Mouse (Mus musculus): ENCODE measurements around the gene BC028528. TPM values are rescaled to one million over a fixed set of nuclear protein-coding genes. Genes with fewer than 3 reads are reported as not detected.
"Not testable (repeated sequence)": the region's sequence is repeated elsewhere in the genome, so short reads cannot be mapped to it uniquely, and the experiment has no call there.

The BC028528 gene
- polyA plus RNA-seq, 1 experiment from 2014 or later, result 10.8 TPM

DNA sequence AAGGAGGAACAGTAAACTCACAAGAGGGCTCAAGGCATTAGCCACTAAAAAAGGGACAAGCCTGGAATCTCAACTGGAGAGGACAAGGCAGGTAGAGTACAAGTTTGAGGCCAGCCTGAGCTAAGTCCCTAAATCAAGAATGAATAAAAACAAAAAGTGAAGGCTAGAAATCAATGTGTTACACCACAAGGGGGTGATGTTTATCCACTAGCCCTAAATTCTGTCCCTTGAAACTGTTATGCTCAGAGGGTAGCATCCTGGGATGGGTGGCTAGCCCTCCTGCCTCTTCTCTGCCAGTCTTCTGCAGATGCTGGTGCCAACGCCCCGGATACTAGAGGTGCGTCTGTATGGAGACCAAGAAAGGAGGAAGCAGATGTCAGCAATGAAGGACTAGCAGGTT lies 31.5 kb downstream of the BC028528 start:
- Histone ChIP-seq H3K4me2 (ENCODE audit: low read depth) (no peak overlapping the region), H3K4me3 (ENCODE audit: low read depth, low read length) (no peak overlapping the region), H3K27me3 (ENCODE audit: control insufficient read depth, insufficient read depth, low read length) (no peaks in the 10 kb centered on the region), H3K9ac (ENCODE audit: low read length) (no peak overlapping the region), H3K4me1 (ENCODE audit: control insufficient read depth, insufficient read depth, low read length) (peaks cover 2% of the 10 kb centered on the region; the same call in 1 of the 2 replicates), H3K27ac (ENCODE audit: low read depth, low read length) (no peak overlapping the region), H3K36me3 (ENCODE audit: control insufficient read depth, insufficient read depth, low read length) (0 out of 2 replicates have a peak, but pooled peaks cover 2% of the 10 kb centered on the region), H3K9me3 (ENCODE audit: control insufficient read depth, low read length) (no peaks in the 10 kb centered on the region)
- DNase-seq (ENCODE audit: low spot score) (no peak), ATAC-seq (ENCODE audit: insufficient read depth, low FRiP score, low TSS enrichment) (no peak)
- WGBS, result 92% methylated on average over 3 of the region's 3 CpGs

DNA sequence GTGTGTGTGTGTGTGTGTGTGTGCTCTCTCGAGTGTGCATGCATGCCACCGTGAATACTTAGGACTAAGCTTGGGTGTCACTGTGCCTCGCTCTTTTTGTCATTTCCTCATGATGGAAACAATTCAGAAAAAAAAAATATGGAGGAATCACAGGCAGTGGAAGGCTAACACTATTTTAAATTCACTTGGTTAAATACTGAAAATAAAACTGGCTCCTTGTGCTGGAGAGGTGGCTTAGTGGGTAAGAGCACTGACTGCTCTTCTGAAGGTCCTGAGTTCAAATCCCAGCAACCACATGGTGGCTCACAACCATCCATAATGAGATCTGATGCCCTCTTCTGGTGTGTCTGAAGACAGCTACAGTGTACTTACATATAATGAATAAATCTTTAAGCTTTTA lies 33.5 kb downstream of the BC028528 start:
- H3K9ac ChIP-seq (ENCODE audit: low read length); DNase-seq (ENCODE audit: low spot score); H3K4me3 ChIP-seq (ENCODE audit: low read depth, low read length); ATAC-seq (ENCODE audit: insufficient read depth, low FRiP score, low TSS enrichment); H3K4me1 ChIP-seq (ENCODE audit: control insufficient read depth, insufficient read depth, low read length); H3K27me3 ChIP-seq (ENCODE audit: control insufficient read depth, insufficient read depth, low read length); H3K9me3 ChIP-seq (ENCODE audit: control insufficient read depth, low read length); H3K36me3 ChIP-seq (ENCODE audit: control insufficient read depth, insufficient read depth, low read length); H3K27ac ChIP-seq (ENCODE audit: low read depth, low read length); H3K4me2 ChIP-seq (ENCODE audit: low read depth): not testable (repeated sequence)
- WGBS, result 88% methylated on average over 3 of the region's 3 CpGs

DNA sequence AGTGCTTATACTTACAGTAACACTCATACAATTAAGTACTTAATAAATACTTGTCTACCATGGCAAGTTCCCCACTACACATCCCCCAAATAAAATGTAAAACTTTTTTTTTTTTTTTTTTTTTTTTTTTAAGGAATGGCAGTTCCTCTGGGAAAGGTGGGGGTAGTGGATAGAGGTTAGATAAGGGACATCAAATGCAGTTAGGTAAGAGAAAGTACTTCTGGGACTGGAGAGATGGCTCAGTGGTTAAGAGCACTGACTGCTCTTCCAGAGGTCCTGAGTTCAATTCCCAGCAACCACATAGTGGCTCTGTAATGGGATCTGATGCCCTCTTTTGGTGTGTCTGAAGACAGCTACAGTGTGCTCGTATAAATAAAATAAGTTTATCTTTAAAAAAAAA lies 34.8 kb downstream of the BC028528 start:
- WGBS, result 92% methylated on average over 1 of the region's 1 CpGs
- not testable (repeated sequence) for ATAC-seq (ENCODE audit: insufficient read depth, low FRiP score, low TSS enrichment); H3K27ac ChIP-seq (ENCODE audit: low read depth, low read length); DNase-seq (ENCODE audit: low spot score); H3K27me3 ChIP-seq (ENCODE audit: control insufficient read depth, insufficient read depth, low read length); H3K9ac ChIP-seq (ENCODE audit: low read length); H3K4me1 ChIP-seq (ENCODE audit: control insufficient read depth, insufficient read depth, low read length); H3K4me2 ChIP-seq (ENCODE audit: low read depth); H3K4me3 ChIP-seq (ENCODE audit: low read depth, low read length); H3K9me3 ChIP-seq (ENCODE audit: control insufficient read depth, low read length); H3K36me3 ChIP-seq (ENCODE audit: control insufficient read depth, insufficient read depth, low read length)

DNA sequence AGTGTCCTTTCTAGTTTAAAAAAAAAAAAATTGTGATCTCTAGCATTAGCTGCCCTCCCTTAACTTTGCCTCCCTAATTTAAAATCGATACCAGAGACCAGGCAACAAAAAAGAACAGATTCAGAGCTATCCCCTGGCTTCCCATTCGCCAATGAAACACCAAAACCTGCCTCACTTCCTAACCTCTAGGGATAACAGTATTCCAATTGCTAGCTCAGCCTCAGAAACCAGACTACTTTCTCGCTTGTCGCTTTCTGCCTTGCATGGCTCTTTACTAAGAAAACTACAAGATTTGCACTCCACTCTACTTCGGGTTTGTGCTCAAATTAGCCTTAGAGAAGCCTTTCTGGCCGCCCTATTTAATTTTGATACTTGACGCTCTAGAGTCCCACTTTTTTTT lies 35.7 kb downstream of the BC028528 start:
- Histone ChIP-seq H3K27ac (ENCODE audit: low read depth, low read length) (peak overlapping the region; percentile 21; the same call in 1 of the 2 replicates), H3K27me3 (ENCODE audit: control insufficient read depth, insufficient read depth, low read length) (no peaks in the 10 kb centered on the region), H3K9me3 (ENCODE audit: control insufficient read depth, low read length) (no peaks in the 10 kb centered on the region), H3K4me1 (ENCODE audit: control insufficient read depth, insufficient read depth, low read length) (peaks cover 7% of the 10 kb centered on the region; the same call in 1 of the 2 replicates), H3K36me3 (ENCODE audit: control insufficient read depth, insufficient read depth, low read length) (peaks cover 5% of the 10 kb centered on the region), H3K4me2 (ENCODE audit: low read depth) (peak overlapping the region; percentile 72), H3K9ac (ENCODE audit: low read length) (peak overlapping the region; percentile 79), H3K4me3 (ENCODE audit: low read depth, low read length) (peak overlapping the region; percentile 89)
- DNase-seq (ENCODE audit: low spot score), result no peak
- ATAC-seq (ENCODE audit: insufficient read depth, low FRiP score, low TSS enrichment), result 0 out of 2 replicates have a peak, but pooled peaks have one; percentile 9
- 30% methylated on average over 7 of the region's 7 CpGs for WGBS

DNA sequence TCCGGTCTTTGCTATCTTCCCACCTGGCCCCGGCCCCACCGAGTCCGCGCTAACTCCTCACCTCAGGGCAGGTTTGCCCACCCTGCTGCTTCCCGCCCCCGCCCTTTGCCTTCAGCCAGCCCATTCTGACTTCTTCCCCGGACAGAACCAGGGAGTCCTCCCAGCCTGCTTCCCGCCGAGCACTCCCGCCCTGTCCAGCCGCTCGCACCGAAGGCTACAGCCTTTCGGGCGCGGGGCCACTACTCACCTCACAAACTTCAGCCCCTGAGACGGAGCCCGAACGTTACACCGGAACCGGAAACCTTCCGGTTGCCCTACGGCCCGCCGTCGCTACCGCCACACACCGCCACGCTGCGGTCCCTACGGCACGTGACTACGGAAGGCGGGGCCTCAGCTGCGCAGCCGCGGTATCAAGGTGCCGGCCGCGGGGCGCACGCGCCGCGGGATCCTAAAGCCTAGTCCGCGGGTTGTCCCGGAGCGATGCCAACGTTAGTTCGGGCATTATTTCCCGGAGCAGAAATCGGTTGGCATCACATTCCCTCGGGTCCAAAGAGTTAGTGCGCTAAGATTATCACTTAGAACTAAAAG lies 36.2 kb downstream of the BC028528 start, which contains the start of gene Prpf3:
TSS of gene Prpf3 (minus strand) at position 384 of the 588 bp plus-strand sequence.
- H3K9me3 ChIP-seq (ENCODE audit: control insufficient read depth, low read length), result no peaks in the 10 kb centered on the region
- H3K36me3 ChIP-seq (ENCODE audit: control insufficient read depth, insufficient read depth, low read length), result peaks cover 5% of the 10 kb centered on the region
- peak within 1 kb of the TSS; percentile 89 for H3K4me3 ChIP-seq (ENCODE audit: low read depth, low read length)
- peaks cover 7% of the 10 kb centered on the region; the same call in 1 of the 2 replicates for H3K4me1 ChIP-seq (ENCODE audit: control insufficient read depth, insufficient read depth, low read length)
- H3K9ac ChIP-seq (ENCODE audit: low read length), result peak within 1 kb of the TSS; percentile 79
- peak within 1 kb of the TSS; percentile 72 for H3K4me2 ChIP-seq (ENCODE audit: low read depth)
- DNase-seq (ENCODE audit: low spot score), result peak; percentile 96
- H3K27ac ChIP-seq (ENCODE audit: low read depth, low read length), result peak within 1 kb of the TSS; percentile 56; the same call in 1 of the 2 replicates
- peak; percentile 98 for ATAC-seq (ENCODE audit: insufficient read depth, low FRiP score, low TSS enrichment)
- WGBS, result under 1% methylated on average over 56 of the region's 56 CpGs
- H3K27me3 ChIP-seq (ENCODE audit: control insufficient read depth, insufficient read depth, low read length), result no peaks in the 10 kb centered on the region

DNA sequence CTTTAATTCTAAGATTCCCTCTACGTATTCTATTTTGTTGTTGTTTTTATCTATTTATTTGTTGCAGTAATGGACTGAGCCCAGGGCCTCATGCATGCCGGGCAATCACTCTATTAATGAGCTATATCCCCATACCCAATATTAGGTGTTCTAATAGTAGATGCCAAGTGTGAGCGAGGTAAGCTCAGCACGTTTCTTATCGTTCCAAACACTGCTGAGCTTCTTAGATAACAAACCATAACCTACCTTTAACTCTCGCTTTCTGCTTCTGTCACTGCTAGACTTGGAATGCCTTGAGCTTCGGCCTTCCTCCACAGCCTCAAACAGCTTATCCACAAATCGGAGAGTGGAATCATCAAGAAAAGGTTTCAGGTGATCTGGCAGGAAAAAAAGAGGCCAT lies 40.5 kb downstream of the BC028528 start:
- H3K27me3 ChIP-seq (ENCODE audit: control insufficient read depth, insufficient read depth, low read length), result no peaks in the 10 kb centered on the region
- DNase-seq (ENCODE audit: low spot score), result no peak
- 97% methylated on average over 8 of the region's 8 CpGs for WGBS
- H3K9ac ChIP-seq (ENCODE audit: low read length), result no peak overlapping the region
- ATAC-seq (ENCODE audit: insufficient read depth, low FRiP score, low TSS enrichment), result no peak
- no peak overlapping the region for H3K4me2 ChIP-seq (ENCODE audit: low read depth)
- no peak overlapping the region for H3K27ac ChIP-seq (ENCODE audit: low read depth, low read length)
- no peak overlapping the region for H3K4me3 ChIP-seq (ENCODE audit: low read depth, low read length)
- H3K9me3 ChIP-seq (ENCODE audit: control insufficient read depth, low read length), result no peaks in the 10 kb centered on the region
- H3K36me3 ChIP-seq (ENCODE audit: control insufficient read depth, insufficient read depth, low read length), result peaks cover 25% of the 10 kb centered on the region
- peaks cover 7% of the 10 kb centered on the region; the same call in 1 of the 2 replicates for H3K4me1 ChIP-seq (ENCODE audit: control insufficient read depth, insufficient read depth, low read length)

DNA sequence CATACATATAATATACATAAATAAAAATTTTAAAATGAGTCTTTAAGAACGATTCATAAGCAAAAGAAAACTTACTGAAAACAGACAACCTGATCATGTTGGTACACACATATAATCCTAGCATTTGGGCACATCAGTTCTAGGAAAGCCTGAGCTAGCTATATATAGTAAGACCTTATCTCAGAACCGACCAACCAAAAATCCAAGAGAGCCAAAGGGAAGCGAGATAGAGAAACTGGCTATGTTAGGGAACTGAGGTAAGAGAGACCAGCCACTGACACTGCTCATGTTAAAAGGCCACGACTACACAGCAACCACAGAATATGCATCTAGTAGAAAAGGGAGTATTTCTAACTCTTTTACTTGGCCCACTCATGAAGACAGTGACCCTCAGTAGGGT lies 41.2 kb downstream of the BC028528 start:
- ATAC-seq (ENCODE audit: insufficient read depth, low FRiP score, low TSS enrichment) (no peak), DNase-seq (ENCODE audit: low spot score) (no peak)
- Histone ChIP-seq H3K4me2 (ENCODE audit: low read depth) (no peak overlapping the region), H3K27ac (ENCODE audit: low read depth, low read length) (no peak overlapping the region), H3K4me1 (ENCODE audit: control insufficient read depth, insufficient read depth, low read length) (peaks cover 5% of the 10 kb centered on the region; the same call in 1 of the 2 replicates), H3K36me3 (ENCODE audit: control insufficient read depth, insufficient read depth, low read length) (peaks cover 31% of the 10 kb centered on the region), H3K4me3 (ENCODE audit: low read depth, low read length) (no peak overlapping the region), H3K9me3 (ENCODE audit: control insufficient read depth, low read length) (no peaks in the 10 kb centered on the region), H3K27me3 (ENCODE audit: control insufficient read depth, insufficient read depth, low read length) (no peaks in the 10 kb centered on the region), H3K9ac (ENCODE audit: low read length) (no peak overlapping the region)
- 88% methylated on average over 4 of the region's 4 CpGs for WGBS

DNA sequence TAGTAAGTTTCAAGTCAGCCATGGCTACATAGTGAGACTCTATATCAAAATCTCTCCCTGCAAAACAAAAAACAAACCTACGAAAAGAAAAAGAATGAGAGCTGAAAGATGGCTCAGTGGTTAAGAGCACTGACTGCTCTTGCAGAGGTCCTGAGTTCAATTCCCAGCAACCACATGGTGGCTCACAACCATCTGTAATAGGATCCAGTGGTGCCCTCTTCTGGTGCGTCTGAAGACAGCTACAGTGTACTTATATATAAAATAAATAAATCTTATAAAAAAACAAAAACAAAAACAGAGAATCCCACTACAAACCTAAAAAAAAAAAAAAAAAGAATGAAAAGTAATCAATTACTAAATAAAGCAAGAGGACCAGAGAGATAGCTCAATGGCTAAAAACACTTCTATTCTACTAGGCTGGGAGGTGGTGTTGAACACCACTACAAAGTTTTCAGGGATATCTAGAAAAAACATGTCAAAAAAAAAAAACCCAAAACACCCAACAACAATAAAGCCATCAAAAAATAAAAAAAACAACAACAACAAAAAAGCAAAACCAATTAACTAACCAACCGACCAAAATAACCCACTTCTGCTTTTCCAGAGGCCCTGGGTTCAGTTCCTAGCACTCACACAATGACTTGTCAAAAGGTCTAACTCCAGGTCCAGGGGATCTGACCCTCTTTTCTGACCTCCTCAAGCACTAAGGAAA lies 49.1 kb downstream of the BC028528 start:
- no peak overlapping the region for H3K9ac ChIP-seq (ENCODE audit: low read length)
- peaks cover 30% of the 10 kb centered on the region for H3K36me3 ChIP-seq (ENCODE audit: control insufficient read depth, insufficient read depth, low read length)
- 91% methylated on average over 3 of the region's 3 CpGs for WGBS
- no peak overlapping the region for H3K4me3 ChIP-seq (ENCODE audit: low read depth, low read length)
- no peak overlapping the region for H3K27ac ChIP-seq (ENCODE audit: low read depth, low read length)
- H3K4me2 ChIP-seq (ENCODE audit: low read depth), result no peak overlapping the region
- no peaks in the 10 kb centered on the region for H3K4me1 ChIP-seq (ENCODE audit: control insufficient read depth, insufficient read depth, low read length)
- no peaks in the 10 kb centered on the region for H3K9me3 ChIP-seq (ENCODE audit: control insufficient read depth, low read length)
- no peaks in the 10 kb centered on the region for H3K27me3 ChIP-seq (ENCODE audit: control insufficient read depth, insufficient read depth, low read length)
- ATAC-seq (ENCODE audit: insufficient read depth, low FRiP score, low TSS enrichment) (no peak), DNase-seq (ENCODE audit: low spot score) (no peak)

DNA sequence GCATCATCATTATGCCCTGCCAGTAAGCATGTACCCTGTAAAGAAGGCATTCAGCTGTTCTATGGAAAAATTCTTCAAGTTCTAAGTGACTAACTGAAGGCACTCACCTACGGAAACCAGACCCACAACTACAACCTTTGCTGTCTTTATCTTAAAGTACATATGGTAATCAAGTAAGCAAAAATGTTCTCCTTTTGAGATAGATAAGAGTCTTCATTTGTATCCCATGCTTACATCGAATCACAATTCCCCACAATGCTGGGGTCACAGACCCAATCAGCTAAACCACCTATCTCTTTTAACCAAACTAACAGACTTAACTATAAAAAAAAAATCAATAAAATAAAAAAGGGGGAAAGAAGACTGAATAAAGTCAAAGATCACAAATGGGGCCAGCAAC lies 52.6 kb downstream of the BC028528 start:
- H3K9me3 ChIP-seq (ENCODE audit: control insufficient read depth, low read length), result no peaks in the 10 kb centered on the region
- no peak overlapping the region for H3K4me3 ChIP-seq (ENCODE audit: low read depth, low read length)
- ATAC-seq (ENCODE audit: insufficient read depth, low FRiP score, low TSS enrichment) (no peak), DNase-seq (ENCODE audit: low spot score) (no peak)
- no peaks in the 10 kb centered on the region for H3K27me3 ChIP-seq (ENCODE audit: control insufficient read depth, insufficient read depth, low read length)
- WGBS, result 94% methylated on average over 2 of the region's 2 CpGs
- no peak overlapping the region for H3K27ac ChIP-seq (ENCODE audit: low read depth, low read length)
- no peak overlapping the region for H3K4me2 ChIP-seq (ENCODE audit: low read depth)
- H3K36me3 ChIP-seq (ENCODE audit: control insufficient read depth, insufficient read depth, low read length), result peaks cover 14% of the 10 kb centered on the region
- H3K4me1 ChIP-seq (ENCODE audit: control insufficient read depth, insufficient read depth, low read length), result no peaks in the 10 kb centered on the region
- no peak overlapping the region for H3K9ac ChIP-seq (ENCODE audit: low read length)
